Mouse (Mus musculus): Measurements from ENCODE around the gene Prrg2.
"Not testable (repeated sequence)": the region's sequence is repeated elsewhere in the genome, so short reads cannot be mapped to it uniquely, and the experiment has no call there.

The Prrg2 gene

GRCm38 (mm10) chr7:45035631-45036030 lies 26.8 kb downstream of the Prrg2 start:
- no peak for DNase-seq (ENCODE audit: low spot score)

GRCm38 (mm10) chr7:45033722-45034359 lies 28.6 kb downstream of the Prrg2 start:
- DNase-seq (ENCODE audit: low spot score): no peak

- DNase-seq (ENCODE audit: low spot score): no peak
Observed at GRCm38 (mm10) chr7:45030857-45031256, 31.6 kb downstream of the Prrg2 start.

DNA sequence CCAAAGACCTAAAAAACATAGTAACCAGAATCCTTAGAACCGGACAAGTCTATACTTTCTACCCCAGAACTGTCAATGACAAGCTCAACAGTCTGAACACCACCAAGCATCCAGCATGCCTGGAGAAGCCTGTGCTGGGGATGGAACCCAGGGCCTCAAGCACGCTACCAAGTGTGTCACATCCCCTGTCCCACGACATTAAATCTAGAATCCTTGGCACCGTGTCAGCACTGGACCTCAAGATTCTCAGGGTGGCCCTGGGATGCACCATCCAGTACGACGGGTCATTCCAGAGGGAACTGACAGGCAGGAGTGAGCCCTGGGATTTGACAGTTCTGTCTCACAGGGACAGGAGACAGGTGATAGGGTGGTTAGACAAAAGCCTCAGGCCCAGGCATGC lies 32.5 kb downstream of the Prrg2 start:
- no peak for DNase-seq (ENCODE audit: low spot score)

GRCm38 (mm10) chr7:45028351-45028750 lies 34.1 kb downstream of the Prrg2 start:
- no peak for DNase-seq (ENCODE audit: low spot score)

DNA sequence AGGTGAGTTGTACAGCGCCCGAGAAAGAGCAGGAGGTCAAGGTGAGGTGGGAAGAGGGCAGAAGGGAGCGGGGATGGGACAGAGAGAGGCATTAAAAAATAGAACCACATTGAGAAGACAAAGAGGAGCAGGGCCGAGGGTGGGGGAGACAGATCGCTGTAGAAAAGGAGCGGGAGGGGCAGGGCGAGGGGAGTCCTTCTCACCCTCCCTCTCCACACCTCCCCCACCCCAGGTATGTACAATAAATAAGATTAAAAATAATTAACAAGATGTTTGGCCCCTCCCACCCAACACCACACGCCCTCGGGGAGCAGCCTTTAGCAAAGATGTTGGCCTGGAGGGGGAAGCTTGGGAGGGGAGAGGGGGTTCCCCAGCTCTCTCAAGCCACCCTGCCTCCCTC lies 34.7 kb downstream of the Prrg2 start:
- no peak for DNase-seq (ENCODE audit: low spot score)

- DNase-seq (ENCODE audit: low spot score): no peak
Observed at GRCm38 (mm10) chr7:45026256-45026655, 36.2 kb downstream of the Prrg2 start.

DNA sequence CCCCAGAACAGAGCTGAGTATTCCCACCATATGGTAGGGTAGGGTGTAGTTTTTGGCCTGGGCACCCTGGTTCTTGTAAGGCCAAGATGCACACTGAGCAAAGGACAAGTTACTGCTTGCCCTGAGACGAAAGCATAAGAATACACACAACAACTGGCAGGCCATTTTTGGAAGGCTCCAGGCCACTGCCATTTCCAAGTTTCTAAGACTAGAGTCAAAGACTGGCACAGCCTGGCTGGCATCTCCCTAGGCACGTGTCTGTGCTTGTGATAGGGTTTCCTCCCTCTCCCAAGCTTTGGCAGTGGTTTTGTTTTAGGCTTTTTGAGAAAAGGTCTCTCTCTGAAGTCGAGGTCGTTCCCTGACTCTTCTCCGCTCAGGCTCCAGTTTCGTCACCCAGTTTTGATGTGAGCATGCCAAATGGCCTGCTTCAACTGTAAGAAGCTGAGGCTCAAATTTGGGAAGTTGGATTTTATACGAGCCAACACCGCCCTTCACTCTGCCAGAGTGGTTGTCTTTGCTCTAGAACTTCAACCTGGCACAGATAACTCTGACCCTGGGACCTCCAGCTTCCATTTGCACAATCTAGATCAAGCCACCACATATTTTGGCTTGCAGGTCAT lies 36.8 kb downstream of the Prrg2 start:
- DNase-seq (ENCODE audit: low spot score): no peak

DNA sequence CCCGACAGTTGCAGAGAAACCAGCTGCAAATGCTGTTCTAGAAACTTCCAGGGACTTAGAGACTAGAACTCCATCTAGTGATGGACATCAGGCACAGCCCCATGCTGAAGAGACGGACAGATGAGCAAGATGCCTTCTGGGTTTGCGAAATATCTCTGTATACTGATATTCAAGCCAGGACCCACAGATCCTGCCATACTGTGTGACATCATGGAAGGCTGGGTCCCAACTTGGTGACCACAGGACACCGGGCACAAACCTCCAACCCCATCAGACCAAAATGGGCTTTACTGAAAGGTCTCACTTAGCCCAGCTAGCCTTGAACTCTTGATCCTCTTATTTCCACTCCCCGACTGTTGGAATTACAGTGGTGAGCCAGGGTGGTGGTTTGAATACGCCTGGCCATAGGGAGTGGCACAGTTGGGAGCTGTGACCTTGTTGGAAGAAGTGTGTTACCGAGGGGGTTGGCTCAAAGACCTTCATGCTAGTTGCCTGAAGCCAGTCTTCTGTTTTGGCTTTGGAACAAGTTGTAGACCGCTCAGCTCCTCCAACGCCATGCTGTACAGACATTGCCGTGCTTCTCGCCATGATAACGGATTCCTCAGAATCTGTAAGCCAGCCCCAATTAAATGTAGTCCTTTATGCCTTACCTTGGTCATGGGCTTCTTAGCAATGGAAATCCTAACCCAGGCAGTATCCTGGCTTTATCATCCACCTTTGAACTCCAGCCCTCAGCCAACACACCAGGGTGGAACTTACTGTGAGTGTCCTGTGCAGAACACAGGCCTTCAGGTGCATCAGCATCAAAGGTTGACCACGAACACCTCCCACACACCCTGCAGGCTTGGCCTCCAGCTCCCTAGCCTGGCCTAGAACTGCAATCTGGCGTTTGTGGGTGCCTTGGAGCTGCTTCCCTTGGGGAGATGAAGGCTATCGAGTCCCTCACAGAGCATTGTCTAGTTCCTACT lies 37.9 kb downstream of the Prrg2 start:
- no peak for DNase-seq (ENCODE audit: low spot score)

- DNase-seq (ENCODE audit: low spot score): not testable (repeated sequence)
Observed at GRCm38 (mm10) chr7:45023711-45024110, 38.8 kb downstream of the Prrg2 start.

DNA sequence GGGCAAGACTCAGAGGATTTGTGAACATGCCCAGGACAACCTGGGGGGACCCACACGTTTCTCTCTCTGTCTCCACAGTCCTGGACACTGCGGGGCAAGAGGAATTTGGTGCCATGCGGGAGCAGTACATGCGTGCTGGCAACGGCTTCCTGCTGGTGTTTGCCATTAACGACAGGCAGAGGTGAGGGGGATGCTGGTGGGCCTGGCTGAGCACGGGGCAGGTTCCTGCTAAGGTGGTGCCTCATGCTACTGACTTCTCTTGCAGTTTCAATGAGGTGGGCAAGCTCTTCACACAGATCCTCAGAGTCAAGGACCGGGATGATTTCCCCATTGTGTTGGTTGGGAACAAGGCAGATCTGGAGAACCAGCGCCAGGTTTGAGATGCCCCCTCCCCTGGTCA lies 42.3 kb downstream of the Prrg2 start:
- no peak for DNase-seq (ENCODE audit: low spot score)

DNA sequence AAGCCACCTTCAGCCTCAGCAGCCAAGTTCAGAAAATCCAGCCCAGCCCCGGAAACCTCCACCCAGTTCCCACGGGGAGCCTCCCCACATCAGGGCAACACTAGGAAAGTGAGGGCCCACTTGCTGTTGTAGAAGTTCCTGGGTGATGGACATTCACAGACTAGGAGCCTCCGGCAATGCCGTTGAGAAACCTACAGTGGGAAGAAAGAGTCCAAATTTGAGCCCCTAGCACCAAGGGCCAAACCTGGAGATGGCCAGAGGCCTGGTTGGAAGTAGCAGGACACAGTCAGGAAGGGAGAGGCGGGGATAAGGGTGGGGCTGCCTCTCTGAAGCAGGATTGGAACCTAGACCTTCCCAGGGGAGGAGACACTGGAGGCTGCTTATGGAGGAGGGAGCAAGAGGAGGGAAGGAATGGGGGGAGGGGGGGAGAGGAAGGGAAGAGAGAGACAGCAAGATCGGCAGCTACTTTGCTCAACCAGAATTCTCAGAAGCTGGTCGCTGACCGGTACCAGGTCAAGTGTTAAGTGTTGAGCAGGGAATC lies 43.4 kb downstream of the Prrg2 start:
- DNase-seq (ENCODE audit: low spot score): peak; percentile 72

DNA sequence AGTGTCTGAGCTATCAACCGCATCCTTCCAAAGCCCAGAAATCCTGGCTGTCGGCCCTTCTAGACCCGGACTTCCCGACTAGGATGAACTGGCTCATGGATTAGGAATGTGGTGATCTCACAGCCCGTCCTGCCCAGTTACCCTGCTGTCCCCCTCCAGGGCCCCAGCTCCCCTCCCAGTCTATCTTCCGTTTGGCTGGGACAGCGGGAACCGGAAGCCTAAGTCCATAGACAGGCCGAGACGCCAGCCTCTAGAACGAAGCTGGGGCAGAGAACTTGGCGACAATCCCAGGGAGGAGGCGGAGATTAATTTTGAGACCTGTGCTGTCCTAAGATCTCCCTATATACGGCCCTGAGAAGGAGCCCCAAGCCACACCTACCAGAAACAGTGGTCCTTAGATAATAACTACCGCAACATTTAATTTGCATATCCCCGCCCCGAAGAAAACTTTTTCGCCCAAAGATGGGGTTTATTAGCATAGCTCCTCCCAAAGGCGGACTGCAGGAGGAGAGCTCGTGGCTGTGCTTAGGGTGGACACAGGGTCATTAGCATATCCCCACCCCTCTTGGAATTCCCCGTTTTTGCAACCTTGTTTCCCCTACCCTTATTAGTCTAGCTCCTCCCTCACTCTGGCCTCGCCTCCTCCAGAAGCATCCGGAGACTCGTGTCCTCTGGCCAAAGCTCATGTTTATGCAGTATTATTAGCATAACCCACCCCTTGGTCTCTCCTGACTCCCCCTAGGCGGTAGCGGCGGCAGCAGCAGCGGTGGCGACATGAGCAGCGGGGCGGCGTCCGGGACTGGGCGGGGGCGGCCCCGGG lies 45.0 kb downstream of the Prrg2 start, which contains the start of gene Rras:
TSS of gene Rras (plus strand) at position 720 of the 820 bp plus-strand sequence.
- peak; percentile 91 for DNase-seq (ENCODE audit: low spot score)

DNA sequence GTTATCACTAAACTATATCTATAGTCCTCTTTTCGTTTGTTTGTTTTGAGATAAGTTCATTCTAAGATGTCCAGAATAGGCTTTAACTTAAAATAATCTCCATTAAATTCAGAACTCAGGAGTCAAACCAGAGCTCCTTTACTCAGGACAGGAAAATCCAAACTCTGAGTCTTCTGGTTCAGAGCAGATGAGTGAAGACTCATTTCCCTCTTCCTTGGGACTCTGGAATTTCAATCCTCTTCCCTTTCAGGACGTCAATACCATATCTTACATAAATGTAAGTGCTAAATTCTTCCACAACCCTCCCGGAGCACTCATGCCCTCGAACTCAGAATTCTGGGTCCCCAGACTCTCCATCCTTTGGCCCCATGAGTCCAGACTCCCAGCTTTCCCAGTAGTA lies 45.7 kb downstream of the Prrg2 start:
- no peak for DNase-seq (ENCODE audit: low spot score)

DNA sequence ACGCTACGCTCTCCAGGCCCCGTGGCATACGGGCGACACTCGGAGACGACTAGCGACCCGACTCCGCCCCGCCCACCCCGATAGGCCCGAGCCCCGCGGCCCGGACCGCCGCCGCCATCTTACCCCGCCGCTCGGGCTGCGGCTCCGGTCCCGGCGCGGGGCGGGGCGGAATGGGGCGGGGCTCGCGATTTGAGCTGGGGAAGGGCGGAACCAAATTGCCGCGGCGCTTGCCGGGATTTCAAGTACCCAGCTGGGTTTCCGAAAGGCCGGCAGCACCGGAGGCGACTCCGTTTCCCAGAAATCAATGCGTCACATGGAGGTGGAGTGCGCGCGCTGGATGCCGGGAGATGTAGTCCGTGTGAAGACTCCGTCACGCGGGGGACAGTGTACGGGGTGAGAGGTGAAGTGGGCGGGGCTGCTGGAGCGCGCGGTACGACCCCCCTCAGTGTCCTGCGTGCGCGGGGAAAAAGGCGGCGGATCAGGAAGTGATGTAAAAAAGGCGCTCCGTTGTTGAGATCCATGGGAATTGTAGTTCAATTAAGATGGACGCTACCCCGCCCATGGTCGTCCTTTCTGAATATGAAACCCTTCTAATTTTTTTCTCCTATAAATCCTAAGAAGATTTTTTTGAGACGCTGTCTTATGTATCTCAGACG lies 46.4 kb downstream of the Prrg2 start, which contains the start of gene Scaf1:
TSS of gene Scaf1 (minus strand) at position 407 of the 656 bp plus-strand sequence.
- DNase-seq (ENCODE audit: low spot score): peak; percentile 99

DNA sequence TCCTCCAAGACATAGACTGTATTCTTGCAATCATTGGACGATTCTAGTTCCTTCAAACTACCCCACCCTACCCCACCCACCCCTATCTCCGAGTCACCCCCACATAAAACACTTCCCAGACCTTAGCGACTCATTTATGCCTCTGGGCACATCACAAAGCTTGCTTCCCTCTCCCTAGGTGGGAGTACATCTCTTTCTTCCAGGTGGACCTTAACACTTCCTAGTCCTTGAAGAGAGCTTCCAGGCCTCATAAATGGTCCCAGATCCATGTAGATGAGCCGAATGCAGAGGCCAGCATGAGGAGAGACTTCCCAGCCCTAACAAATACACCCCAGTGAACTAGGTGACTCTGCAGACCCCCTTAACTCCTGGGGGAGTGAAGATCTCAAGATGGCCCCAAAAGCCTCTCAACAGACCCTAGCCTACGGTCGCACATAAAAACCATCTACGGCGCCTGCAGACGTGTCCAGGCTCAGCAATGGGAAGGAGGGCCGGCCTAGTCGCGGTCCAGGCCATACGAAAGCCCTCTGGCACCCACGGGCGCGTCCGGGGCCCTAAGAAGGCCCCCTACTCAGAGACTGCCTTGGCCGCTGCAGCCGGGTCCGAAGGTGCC lies 47.0 kb downstream of the Prrg2 start:
- no peak for DNase-seq (ENCODE audit: low spot score)

DNA sequence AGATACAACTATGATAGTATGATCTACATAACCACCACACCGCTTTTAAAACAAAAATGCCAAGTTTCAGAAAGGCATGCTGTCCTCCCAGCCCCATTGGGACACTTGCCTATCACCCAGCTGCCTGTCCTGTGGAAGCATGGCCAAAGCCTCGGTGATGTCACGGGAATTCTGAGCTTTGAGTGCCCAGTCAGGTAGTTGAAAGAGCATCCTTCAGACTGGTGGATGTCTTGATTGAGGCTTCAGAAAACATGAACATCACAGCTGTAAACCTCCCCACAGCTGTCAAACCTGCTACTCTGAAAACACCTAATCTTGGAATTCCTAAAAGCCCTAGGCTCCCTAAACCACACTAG lies 48.4 kb downstream of the Prrg2 start:
- no peak for DNase-seq (ENCODE audit: low spot score)

- DNase-seq (ENCODE audit: low spot score): no peak
Observed at GRCm38 (mm10) chr7:45013366-45014095, 48.9 kb downstream of the Prrg2 start.

DNA sequence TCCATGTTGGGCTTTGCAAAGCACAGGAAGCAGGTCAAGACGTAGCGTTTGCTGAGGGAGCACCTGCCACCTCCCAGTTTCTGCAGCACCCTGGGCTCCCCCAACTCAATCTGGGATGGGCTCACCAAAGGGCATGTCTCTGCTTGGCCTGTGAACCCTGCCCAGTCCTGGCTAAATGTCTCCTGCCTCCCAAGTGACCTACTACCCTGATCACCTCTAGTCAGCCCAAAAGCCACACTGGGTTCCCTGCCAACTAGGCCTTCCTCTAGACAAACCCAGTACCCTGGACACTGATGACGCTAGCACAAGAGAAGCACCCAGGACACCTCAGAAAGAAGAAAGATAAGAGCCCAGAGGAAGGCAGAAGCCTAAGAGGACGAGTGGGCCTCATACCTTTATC lies 49.7 kb downstream of the Prrg2 start:
- DNase-seq (ENCODE audit: low spot score): no peak

- no peak for DNase-seq (ENCODE audit: low spot score)
Observed at GRCm38 (mm10) chr7:45012011-45012410, 50.5 kb downstream of the Prrg2 start.
